Mouse (Mus musculus): ENCODE measurements around the gene Zc3h10. TPM values are rescaled to one million over a fixed set of nuclear protein-coding genes. Genes with fewer than 3 reads are reported as not detected.

Gene Zc3h10
- polyA plus RNA-seq, 1 experiment = 17.4 TPM

DNA sequence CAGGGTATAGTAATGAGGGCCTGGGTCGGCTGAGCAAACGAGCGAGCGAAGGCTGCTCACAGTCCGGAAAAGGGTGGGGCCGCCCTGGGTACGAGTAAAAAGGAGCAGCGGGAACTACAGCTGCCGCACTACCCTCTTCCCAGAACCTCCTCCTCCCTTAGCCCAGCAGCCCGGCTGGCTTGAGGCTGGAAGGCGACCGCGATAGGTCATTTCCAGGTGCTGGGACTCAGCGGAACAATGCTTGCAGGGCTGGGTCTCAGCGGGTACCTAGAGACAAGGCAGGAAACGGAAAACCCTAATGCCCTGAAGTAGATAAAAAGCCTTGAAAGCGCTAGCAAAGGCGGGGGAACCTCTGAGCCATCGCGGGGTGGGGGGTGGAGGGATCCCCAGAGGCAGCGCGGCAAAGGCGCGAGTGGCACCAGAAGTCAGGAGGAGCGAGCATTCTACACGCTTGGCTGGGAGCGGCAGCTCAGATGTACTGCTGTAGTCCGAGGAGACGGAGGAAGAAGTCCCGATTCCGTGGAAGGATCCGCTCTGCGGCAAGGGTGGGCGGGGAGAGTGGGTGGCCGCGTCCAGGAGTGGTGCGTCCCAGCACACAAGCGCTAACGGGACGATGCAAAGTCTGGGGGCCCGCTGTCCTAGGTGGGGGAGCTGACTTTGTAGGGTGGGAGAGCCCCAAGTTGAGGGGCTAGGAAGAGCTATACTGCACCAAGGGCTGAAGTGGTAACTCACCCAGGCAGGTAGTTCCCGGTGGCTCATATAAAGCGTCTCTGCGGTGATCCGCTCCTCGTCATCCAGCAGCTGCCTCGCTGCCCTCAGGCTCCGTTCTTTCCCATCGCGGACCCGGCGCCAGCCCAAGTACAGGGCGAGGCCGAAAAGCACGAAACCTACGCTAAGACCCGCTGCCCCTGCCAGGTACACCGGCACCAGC is 22.6 kb downstream of the Zc3h10 start:
- DNase-seq (ENCODE audit: low read depth in 1 of 2, low spot score in 2 of 2) = peak; percentile 65 to 74
- TF ChIP-seq CTCF (IDR thresholded peaks at IDR 0.05; ENCODE audit: extremely low read depth, insufficient read depth, insufficient read length, insufficient replicate concordance) (no peak), POLR2A (IDR thresholded peaks at IDR 0.05; ENCODE audit: low read depth, low read length) (peak; percentile 53)
- Histone ChIP-seq H3K36me3 (ENCODE audit: control insufficient read depth, insufficient read depth, low read length) (peaks cover 23% of the 10 kb centered on the region), H3K4me3 (ENCODE audit: extremely low read depth, insufficient read depth, insufficient read length) (peak overlapping the region; percentile 77), H3K4me1 (ENCODE audit: control insufficient read depth, insufficient read depth, insufficient read length) (no peaks in the 10 kb centered on the region), H3K27ac (ENCODE audit: insufficient read depth, low read length) (peak overlapping the region; percentile 97), H3K27me3 (ENCODE audit: control insufficient read depth, insufficient read depth, low read length) (no peaks in the 10 kb centered on the region)
- under 1% methylated on average over 58 of the region's 58 CpGs for WGBS

DNA sequence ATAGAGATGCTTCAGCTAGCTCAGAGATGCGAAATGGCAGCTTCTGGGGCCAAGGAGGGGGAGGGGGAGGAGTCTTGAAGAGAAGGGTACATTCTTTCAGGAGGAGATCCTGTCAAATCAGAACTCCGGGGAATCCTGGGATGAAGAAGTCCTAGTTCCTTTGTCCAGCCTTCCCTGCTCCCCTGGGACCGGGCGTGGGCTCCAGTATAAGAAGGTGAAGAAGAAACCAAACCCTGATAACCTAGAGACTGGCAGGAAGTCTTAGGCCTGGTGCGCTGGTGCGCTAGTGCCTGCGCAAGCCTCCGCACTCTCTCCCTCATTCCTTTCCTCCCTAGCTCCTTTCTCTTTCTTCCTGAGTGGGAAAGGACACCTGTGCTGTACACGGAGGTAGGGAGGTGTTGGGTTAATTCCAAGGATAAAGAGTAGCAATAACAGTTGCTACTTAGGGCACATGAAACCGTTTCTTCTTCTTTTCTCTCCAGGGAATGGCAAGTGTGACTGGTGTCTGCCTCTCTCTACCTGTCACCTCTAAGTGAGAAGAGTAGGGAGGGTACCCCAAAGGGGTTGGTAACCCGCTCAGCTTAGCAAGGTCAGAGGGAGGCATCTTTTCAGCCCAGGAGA is 23.4 kb downstream of the Zc3h10 start:
- Histone ChIP-seq H3K27ac (ENCODE audit: insufficient read depth, low read length) (peak overlapping the region; percentile 97), H3K27me3 (ENCODE audit: control insufficient read depth, insufficient read depth, low read length) (no peaks in the 10 kb centered on the region), H3K4me1 (ENCODE audit: control insufficient read depth, insufficient read depth, insufficient read length) (no peaks in the 10 kb centered on the region), H3K4me3 (ENCODE audit: extremely low read depth, insufficient read depth, insufficient read length) (peak overlapping the region; percentile 77), H3K36me3 (ENCODE audit: control insufficient read depth, insufficient read depth, low read length) (peaks cover 29% of the 10 kb centered on the region)
- 16% methylated on average over 11 of the region's 11 CpGs for WGBS
- no peak for DNase-seq (ENCODE audit: low read depth in 1 of 2, low spot score in 2 of 2)
- TF ChIP-seq POLR2A (IDR thresholded peaks at IDR 0.05; ENCODE audit: low read depth, low read length) (peak; percentile 21; the same call in 1 of the 2 replicates), CTCF (IDR thresholded peaks at IDR 0.05; ENCODE audit: extremely low read depth, insufficient read depth, insufficient read length, insufficient replicate concordance) (no peak)

DNA sequence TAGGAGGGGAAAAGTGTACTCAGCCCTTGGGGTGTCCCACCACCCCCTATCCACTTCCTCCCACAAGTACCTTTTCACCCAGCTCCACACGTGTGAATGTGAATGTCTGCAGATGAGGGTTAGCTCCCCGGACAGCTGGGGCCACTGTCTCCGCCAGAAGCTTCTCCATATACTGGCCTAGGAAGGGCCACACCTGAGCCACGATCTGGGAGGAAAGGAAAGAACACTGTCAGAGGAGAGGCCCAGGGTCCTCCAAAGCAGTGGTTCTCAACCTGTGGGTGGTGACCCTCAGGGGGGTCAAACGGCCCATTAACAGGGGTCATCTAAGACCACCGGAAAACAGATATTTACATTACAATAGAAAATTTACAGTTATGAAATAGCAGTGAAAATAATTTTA is 25.2 kb downstream of the Zc3h10 start:
- Histone ChIP-seq H3K27me3 (ENCODE audit: control insufficient read depth, insufficient read depth, low read length) (no peaks in the 10 kb centered on the region), H3K27ac (ENCODE audit: insufficient read depth, low read length) (no peak overlapping the region), H3K4me1 (ENCODE audit: control insufficient read depth, insufficient read depth, insufficient read length) (no peaks in the 10 kb centered on the region), H3K4me3 (ENCODE audit: extremely low read depth, insufficient read depth, insufficient read length) (no peak overlapping the region), H3K36me3 (ENCODE audit: control insufficient read depth, insufficient read depth, low read length) (peaks cover 43% of the 10 kb centered on the region)
- DNase-seq (ENCODE audit: low read depth in 1 of 2, low spot score in 2 of 2) = no peak
- TF ChIP-seq CTCF (IDR thresholded peaks at IDR 0.05; ENCODE audit: extremely low read depth, insufficient read depth, insufficient read length, insufficient replicate concordance) = no peak
- no peak for TF ChIP-seq POLR2A (IDR thresholded peaks at IDR 0.05; ENCODE audit: low read depth, low read length)
- 87% methylated on average over 6 of the region's 6 CpGs for WGBS

DNA sequence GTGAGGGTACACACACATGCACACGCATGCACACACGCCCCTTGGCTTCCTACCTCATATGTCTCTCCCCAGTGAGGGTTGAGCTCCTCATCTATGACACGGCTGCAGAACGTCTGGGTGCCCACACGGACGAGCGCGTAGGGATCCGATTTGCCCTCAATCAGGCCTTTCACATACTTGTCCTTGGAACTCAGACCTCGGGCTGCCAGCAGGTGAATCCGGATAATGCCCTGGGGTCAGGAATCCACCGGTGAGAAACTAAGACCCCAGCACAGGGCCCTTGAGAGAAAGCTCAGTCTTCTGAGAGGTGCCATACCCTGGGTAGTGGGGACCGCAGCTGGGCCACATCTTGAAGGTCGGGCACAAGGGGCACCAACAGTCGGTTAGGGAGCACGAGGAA is 27.0 kb downstream of the Zc3h10 start:
- H3K4me1 ChIP-seq (ENCODE audit: control insufficient read depth, insufficient read depth, insufficient read length) = no peaks in the 10 kb centered on the region
- H3K27me3 ChIP-seq (ENCODE audit: control insufficient read depth, insufficient read depth, low read length) = no peaks in the 10 kb centered on the region
- H3K4me3 ChIP-seq (ENCODE audit: extremely low read depth, insufficient read depth, insufficient read length) = no peak overlapping the region
- 91% methylated on average over 16 of the region's 16 CpGs for WGBS
- DNase-seq (ENCODE audit: low read depth in 1 of 2, low spot score in 2 of 2) = no peak
- no peak for TF ChIP-seq CTCF (IDR thresholded peaks at IDR 0.05; ENCODE audit: extremely low read depth, insufficient read depth, insufficient read length, insufficient replicate concordance)
- TF ChIP-seq POLR2A (IDR thresholded peaks at IDR 0.05; ENCODE audit: low read depth, low read length) = no peak
- H3K27ac ChIP-seq (ENCODE audit: insufficient read depth, low read length) = no peak overlapping the region
- H3K36me3 ChIP-seq (ENCODE audit: control insufficient read depth, insufficient read depth, low read length) = peaks cover 60% of the 10 kb centered on the region

DNA sequence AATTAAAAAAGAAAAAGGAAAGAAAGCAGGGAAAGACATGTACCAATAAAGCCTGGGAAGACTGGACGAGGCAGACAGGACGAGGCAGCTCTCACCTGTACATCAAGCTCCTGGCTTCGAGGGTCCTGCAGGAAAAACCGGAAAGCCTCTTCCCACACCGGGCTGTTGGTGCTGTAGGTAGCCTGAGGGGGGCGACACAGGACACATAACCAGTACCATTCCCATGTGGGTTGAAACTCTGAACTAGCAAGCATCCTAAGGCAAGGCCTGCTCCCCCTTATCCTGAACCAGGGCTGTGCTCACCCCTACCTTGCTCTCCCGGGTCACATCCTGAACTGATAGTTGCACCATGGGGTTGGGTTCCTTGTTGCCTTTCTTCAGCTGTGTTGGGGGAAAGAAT is 28.7 kb downstream of the Zc3h10 start:
- H3K27me3 ChIP-seq (ENCODE audit: control insufficient read depth, insufficient read depth, low read length) = no peaks in the 10 kb centered on the region
- H3K4me1 ChIP-seq (ENCODE audit: control insufficient read depth, insufficient read depth, insufficient read length) = no peaks in the 10 kb centered on the region
- H3K4me3 ChIP-seq (ENCODE audit: extremely low read depth, insufficient read depth, insufficient read length) = no peak overlapping the region
- WGBS = 80% methylated on average over 7 of the region's 7 CpGs
- peaks cover 69% of the 10 kb centered on the region for H3K36me3 ChIP-seq (ENCODE audit: control insufficient read depth, insufficient read depth, low read length)
- DNase-seq (ENCODE audit: low read depth in 1 of 2, low spot score in 2 of 2) = peak in 1 of 2 experiments; percentile 39
- H3K27ac ChIP-seq (ENCODE audit: insufficient read depth, low read length) = no peak overlapping the region
- peak; percentile 60; the same call in 1 of the 2 replicates for TF ChIP-seq CTCF (IDR thresholded peaks at IDR 0.05; ENCODE audit: extremely low read depth, insufficient read depth, insufficient read length, insufficient replicate concordance)
- TF ChIP-seq POLR2A (IDR thresholded peaks at IDR 0.05; ENCODE audit: low read depth, low read length) = no peak

DNA sequence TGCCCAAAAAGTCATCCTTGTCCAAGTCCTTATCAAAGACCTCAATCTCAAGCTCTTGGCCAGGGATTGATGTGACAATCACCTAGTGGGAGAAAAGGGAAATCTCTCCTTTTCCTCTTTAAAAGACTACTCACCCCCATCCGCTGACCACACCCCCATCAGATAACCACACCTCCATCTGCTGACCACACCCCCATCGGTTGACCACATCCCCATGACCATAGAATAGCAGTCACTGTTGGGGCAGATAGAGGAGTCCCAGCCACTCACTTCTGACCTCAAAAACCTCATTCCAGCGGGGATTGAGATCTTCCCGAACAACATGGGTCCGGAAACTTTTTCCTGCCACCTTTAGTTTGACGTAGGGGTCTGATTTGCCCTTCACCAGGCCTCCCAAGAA is 30.9 kb downstream of the Zc3h10 start:
- WGBS = 63% methylated on average over 6 of the region's 6 CpGs
- DNase-seq (ENCODE audit: low read depth in 1 of 2, low spot score in 2 of 2) = no peak
- H3K27ac ChIP-seq (ENCODE audit: insufficient read depth, low read length) = no peak overlapping the region
- H3K4me1 ChIP-seq (ENCODE audit: control insufficient read depth, insufficient read depth, insufficient read length) = no peaks in the 10 kb centered on the region
- no peak overlapping the region for H3K4me3 ChIP-seq (ENCODE audit: extremely low read depth, insufficient read depth, insufficient read length)
- peaks cover 77% of the 10 kb centered on the region for H3K36me3 ChIP-seq (ENCODE audit: control insufficient read depth, insufficient read depth, low read length)
- no peaks in the 10 kb centered on the region for H3K27me3 ChIP-seq (ENCODE audit: control insufficient read depth, insufficient read depth, low read length)
- TF ChIP-seq POLR2A (IDR thresholded peaks at IDR 0.05; ENCODE audit: low read depth, low read length) = no peak
- TF ChIP-seq CTCF (IDR thresholded peaks at IDR 0.05; ENCODE audit: extremely low read depth, insufficient read depth, insufficient read length, insufficient replicate concordance) = no peak
